Mouse (Mus musculus) heart, adult 2 months (tissue): ENCODE measurements around the gene B4gat1. TPM values are rescaled to one million over a fixed set of nuclear protein-coding genes. Genes with fewer than 3 reads are reported as not detected.
"Not testable (repeated sequence)": the region's sequence is repeated elsewhere in the genome, so short reads cannot be mapped to it uniquely, and the experiment has no call there.

ENCODE experiments used
- DNase-seq, 2 experiments: peaks; one replicate each; pipeline ENCODE4 v3.0.0; 2021
- H3K27ac ChIP-seq: fragments of 200-600 bp; 2 replicates; pipeline ENCODE4 v1.8.1; 2022
- H3K27me3 ChIP-seq: fragments of 200-500 bp; 2 replicates; pipeline ENCODE4 v1.6.1; 2012; ENCODE audit warnings: mild to moderate bottlenecking, low read length, inconsistent platforms, mixed read lengths; ENCODE audit not compliant: control insufficient read depth, insufficient read depth
- H3K36me3 ChIP-seq: fragments of 200-500 bp; 2 replicates; pipeline ENCODE4 v1.6.1; 2012; ENCODE audit warnings: low read length, inconsistent platforms; ENCODE audit not compliant: control insufficient read depth, insufficient read depth
- H3K4me1 ChIP-seq: fragments of 200-500 bp; 2 replicates; pipeline ENCODE4 v1.6.1; 2011; ENCODE audit warnings: low read length; ENCODE audit not compliant: control insufficient read depth, insufficient read depth
- H3K4me3 ChIP-seq: fragments of 200-600 bp; 2 replicates; pipeline ENCODE4 v1.8.1; 2022
- H3K79me2 ChIP-seq: fragments of 200-500 bp; replicated peaks from 2 replicates; pipeline ENCODE4 v1.6.1; 2012; ENCODE audit warnings: mild to moderate bottlenecking, inconsistent platforms, low read length, moderate library complexity, mixed read lengths; ENCODE audit not compliant: control insufficient read depth, insufficient read depth
- H3K9ac ChIP-seq: fragments of 200-500 bp; 2 replicates; pipeline ENCODE4 v1.6.1; 2012; ENCODE audit warnings: low read depth, mild to moderate bottlenecking, control low read depth, inconsistent platforms, low read length, mixed read lengths
- CTCF ChIP-seq: fragments of 200-600 bp; IDR thresholded peaks from 2 replicates; pipeline ENCODE4 v1.8.1; 2022; ENCODE audit warnings: antibody characterized with exemption, mild to moderate bottlenecking, moderate library complexity
- EP300 ChIP-seq: fragments of 200-500 bp; IDR thresholded peaks from 2 replicates; pipeline ENCODE4 v1.6.1; 2011; ENCODE audit warnings: low read depth, low read length, control low read depth; ENCODE audit not compliant: insufficient read depth
- POLR2A ChIP-seq: fragments of 200-500 bp; IDR thresholded peaks from 2 replicates; pipeline ENCODE4 v1.6.1; 2011; ENCODE audit warnings: mild to moderate bottlenecking, low read depth, low read length, control low read depth; ENCODE audit not compliant: insufficient read depth
- whole genome bisulfite sequencing: fragments of 180-500 bp; shearing (Covaris S2); methylation state at CpG from one replicate; pipeline ENCODE4 v1.1.7; 2018; 5-methylcytosine and 5-hydroxymethylcytosine counted together
- intact Hi-C: fragments of 180-260 bp; cut with DNase I; formaldehyde crosslinking; loops from one replicate; pipeline ENCODE4 v1.15.1; 2025
- polyA plus RNA-seq: library from polyadenylated mRNA; depleted of rRNA; stranded (reverse); fragments of >200 nt; gene quantifications from 2 replicates; pipeline ENCODE4 v1.2.3, GENCODE M21; 2012
- total RNA-seq, 2 experiments: library from RNA; stranded (reverse); gene quantifications; 2 replicates each; pipeline ENCODE4 v1.2.3; 2021

B4gat1 gene
- total and polyA plus RNA-seq, 3 experiments = 43.2 to 43.8 (median 43.2) TPM

DNA sequence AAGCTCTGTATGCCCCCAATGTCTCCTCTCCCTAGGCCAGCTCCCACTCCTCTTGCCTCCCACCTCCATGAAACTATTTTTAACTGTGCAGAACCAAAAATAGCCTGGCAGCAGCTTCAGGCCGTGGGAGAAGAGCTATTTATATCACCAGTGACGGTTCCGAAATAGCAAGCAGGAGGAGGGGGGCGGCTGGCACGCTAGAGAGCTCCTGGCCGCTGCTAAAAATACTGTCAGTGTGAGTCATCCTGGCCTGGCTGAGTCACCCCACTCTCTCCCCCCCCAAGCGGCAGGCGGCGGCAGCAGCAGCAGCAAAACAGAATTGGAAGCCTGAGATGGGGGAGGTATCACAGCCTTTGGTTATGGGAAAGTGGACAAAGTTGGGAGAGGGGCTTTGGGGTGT lies 45.7 kb upstream of the B4gat1 start:
- WGBS = under 1% methylated on average over 9 of the region's 9 CpGs
- peak overlapping the region; percentile 38; the same call in 1 of the 2 replicates for H3K27ac ChIP-seq
- H3K9ac ChIP-seq = no peak overlapping the region
- no peaks in the 10 kb centered on the region for H3K27me3 ChIP-seq
- intact Hi-C loops = no loop called here
- H3K4me3 ChIP-seq = no peak overlapping the region
- no peaks in the 10 kb centered on the region; the same call in 1 of the 2 replicates for H3K36me3 ChIP-seq
- TF ChIP-seq EP300 (peak; percentile 48; the same call in 1 of the 2 replicates), CTCF (peak; percentile 34), POLR2A (no peak)
- no peaks in the 10 kb centered on the region for H3K79me2 ChIP-seq
- H3K4me1 ChIP-seq = no peaks in the 10 kb centered on the region; the same call in 1 of the 2 replicates
- peak; percentile 63 to 85 for DNase-seq

DNA sequence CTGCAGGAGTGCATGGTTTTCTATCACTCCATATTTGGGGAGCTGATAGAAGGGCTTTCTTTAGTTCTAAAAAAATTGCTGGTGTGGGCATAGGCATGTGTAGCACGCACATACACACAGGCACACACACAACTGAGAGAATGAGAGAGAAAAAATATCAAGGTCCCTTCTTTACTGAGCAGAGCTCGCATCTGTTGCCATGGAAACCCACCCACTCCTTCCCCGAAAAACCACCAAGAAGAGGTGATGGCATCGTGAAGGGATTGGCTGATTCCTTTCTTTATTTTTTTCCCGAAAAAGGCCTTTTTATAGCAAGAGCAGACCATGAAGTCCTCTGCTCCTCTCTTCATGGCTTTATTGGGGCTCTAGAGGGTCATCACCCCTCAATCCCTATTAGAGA lies 44.6 kb upstream of the B4gat1 start:
- H3K36me3 ChIP-seq = no peaks in the 10 kb centered on the region; the same call in 1 of the 2 replicates
- no peaks in the 10 kb centered on the region for H3K27me3 ChIP-seq
- no peaks in the 10 kb centered on the region; the same call in 1 of the 2 replicates for H3K4me1 ChIP-seq
- TF ChIP-seq POLR2A = no peak
- TF ChIP-seq CTCF = no peak
- TF ChIP-seq EP300 = no peak
- intact Hi-C loops = no loop called here
- 55% methylated on average over 5 of the region's 5 CpGs for WGBS
- H3K79me2 ChIP-seq = no peaks in the 10 kb centered on the region
- no peak overlapping the region for H3K27ac ChIP-seq
- H3K4me3 ChIP-seq = no peak overlapping the region
- DNase-seq = no peak
- H3K9ac ChIP-seq = no peak overlapping the region

DNA sequence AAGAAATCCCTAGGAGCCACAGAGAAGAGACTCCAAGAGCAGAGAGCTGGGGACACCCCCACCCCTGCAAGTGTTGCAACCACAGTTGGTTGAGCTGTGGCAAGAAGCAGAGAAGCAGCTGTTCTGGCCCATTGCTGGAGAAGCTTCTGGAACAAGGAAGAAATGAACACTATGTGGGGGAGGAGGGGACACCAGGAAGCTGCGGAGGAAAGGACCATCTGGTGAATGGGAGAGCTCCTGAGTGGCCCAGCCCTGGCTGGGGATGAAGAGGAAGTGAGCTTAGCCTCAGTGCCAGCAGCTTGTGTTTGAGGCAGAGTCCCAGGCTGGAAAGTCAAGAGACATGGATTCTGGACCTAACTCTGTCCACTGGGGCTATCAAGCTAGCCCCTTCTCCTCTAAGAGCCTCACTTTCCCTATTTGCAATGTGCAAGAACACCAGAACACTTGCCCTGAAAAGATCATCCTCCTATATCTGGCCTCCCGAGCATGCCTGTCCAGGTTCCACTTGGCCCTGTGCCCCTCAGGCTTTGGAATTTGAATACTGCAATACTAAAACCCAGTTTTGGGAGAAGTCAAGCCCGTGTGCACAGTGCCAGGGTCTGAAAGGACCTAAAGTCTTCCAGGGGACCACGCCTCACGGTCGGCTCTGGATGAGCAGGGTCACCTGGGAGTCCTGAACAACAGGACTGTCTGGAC lies 39.0 kb upstream of the B4gat1 start:
- H3K27ac ChIP-seq = no peak overlapping the region
- no peak overlapping the region for H3K4me3 ChIP-seq
- no peaks in the 10 kb centered on the region for H3K4me1 ChIP-seq
- H3K9ac ChIP-seq = no peak overlapping the region
- intact Hi-C loops = loop anchor here (10.0 kb wide), 1 partner anchor 245 kb away; the partner anchor contains the start of gene Rbm4b
- no peaks in the 10 kb centered on the region for H3K27me3 ChIP-seq
- no peaks in the 10 kb centered on the region for H3K79me2 ChIP-seq
- no peaks in the 10 kb centered on the region for H3K36me3 ChIP-seq
- TF ChIP-seq CTCF = no peak
- DNase-seq = no peak
- 55% methylated on average over 6 of the region's 6 CpGs for WGBS

DNA sequence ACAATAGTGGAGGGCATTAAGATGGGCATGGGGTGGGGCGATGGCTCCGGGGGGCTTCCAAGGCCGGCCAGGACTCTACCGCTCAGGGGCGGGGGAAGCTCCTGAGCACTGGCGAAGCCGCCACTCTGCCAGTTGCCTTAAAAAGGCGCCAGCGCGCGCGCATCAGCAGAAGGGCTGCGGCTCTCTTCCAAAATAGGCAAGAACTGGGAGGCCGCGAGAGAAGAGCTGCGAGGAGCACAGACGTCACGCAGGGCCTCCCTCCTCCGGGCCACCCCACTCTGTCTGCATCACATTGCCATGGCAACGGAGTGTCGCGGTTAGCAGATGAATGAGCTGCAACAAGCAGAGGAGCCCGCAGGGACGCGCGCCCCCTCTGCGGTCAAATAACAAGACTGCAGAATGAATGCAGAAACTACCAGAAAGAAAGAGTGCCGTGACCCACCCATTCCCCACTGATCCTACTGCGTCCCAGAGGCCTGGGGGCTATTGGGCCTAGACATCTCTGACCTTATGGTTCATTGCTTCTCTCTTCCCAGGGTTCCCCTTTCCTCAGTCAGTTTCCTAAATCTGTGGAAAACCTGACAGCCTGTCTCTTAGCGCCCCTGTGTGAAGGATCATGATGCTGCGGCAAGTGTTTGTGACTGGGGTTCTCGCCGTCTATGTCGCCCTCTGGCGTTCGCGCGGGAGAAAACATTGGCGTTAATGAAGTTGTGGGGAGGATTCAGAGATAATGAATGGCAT lies 36.8 kb upstream of the B4gat1 start:
- Histone ChIP-seq H3K4me3 (0 out of 2 replicates have a peak overlapping the region, but pooled peaks have one; percentile 3), H3K36me3 (no peaks in the 10 kb centered on the region), H3K79me2 (no peaks in the 10 kb centered on the region), H3K4me1 (no peaks in the 10 kb centered on the region), H3K27me3 (no peaks in the 10 kb centered on the region), H3K27ac (no peak overlapping the region), H3K9ac (no peak overlapping the region)
- peak; percentile 75 to 81 for DNase-seq
- TF ChIP-seq EP300 = peak; percentile 92
- no peak for TF ChIP-seq POLR2A
- TF ChIP-seq CTCF = peak; percentile 85
- intact Hi-C loops = loop anchor here (1.0 to 10.0 kb wide), 3 partner anchors 21 to 247 kb away; partner anchors contain the start of genes Mrpl11 and Rbm4b
- WGBS = under 1% methylated on average over 39 of the region's 39 CpGs

DNA sequence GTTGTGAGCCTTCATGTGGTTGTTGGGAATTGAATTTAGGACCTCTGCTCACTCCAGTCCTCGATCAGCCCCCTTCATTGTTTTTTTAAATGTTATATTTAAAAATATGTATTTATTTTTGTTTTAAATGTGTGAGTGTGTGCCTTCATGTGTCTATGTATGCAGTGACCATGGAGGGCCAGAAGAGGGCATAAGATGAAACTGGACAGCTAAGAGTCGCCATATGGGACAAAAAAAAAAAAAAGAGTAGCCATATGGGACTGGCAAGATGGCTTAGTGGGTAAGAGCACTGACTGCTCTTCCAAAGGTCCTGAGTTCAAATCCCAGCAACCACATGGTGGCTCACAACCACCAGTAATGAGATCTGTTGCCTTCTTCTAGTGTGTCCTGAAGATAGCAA lies 35.0 kb upstream of the B4gat1 start:
- H3K9ac ChIP-seq, H3K4me1 ChIP-seq, H3K79me2 ChIP-seq, DNase-seq, H3K27ac ChIP-seq, H3K36me3 ChIP-seq, H3K4me3 ChIP-seq, H3K27me3 ChIP-seq: not testable (repeated sequence)
- WGBS = 49% methylated on average over 2 of the region's 2 CpGs
- peak; percentile 25 for TF ChIP-seq CTCF
- intact Hi-C loops = loop anchor here (10.0 kb wide), 1 partner anchor 249 kb away; the partner anchor contains the start of gene Rbm4b

DNA sequence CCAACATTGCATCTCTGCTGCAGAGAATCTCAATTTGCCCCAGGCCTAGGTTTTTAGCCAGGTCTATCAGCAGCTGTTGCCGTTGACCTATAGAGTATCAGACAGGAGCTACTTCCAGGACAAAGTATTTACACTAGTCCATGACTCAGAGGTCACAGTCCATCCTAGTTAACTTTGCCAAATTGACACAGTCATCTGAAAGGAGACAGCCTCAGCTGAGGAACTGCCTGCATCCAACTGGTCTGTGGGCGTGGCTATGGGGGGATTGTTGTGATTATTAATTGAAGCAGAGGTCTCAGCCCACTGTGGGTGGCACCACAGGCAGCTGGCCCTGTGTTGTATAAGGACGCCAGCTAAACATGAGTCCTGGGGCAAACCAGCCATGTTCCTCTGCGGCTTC lies 33.7 kb upstream of the B4gat1 start:
- intact Hi-C loops = loop anchor here (10.0 kb wide), 1 partner anchor 250 kb away; the partner anchor contains the start of gene Rbm4b
- Histone ChIP-seq H3K4me3 (no peak overlapping the region), H3K36me3 (no peaks in the 10 kb centered on the region), H3K4me1 (no peaks in the 10 kb centered on the region), H3K79me2 (no peaks in the 10 kb centered on the region), H3K27me3 (no peaks in the 10 kb centered on the region), H3K27ac (no peak overlapping the region), H3K9ac (no peak overlapping the region)
- TF ChIP-seq CTCF = no peak
- TF ChIP-seq EP300 = no peak
- no peak for DNase-seq
- 58% methylated on average over 4 of the region's 4 CpGs for WGBS
